Comparison of ENCODE assay signal across 15 mouse cellular contexts in genomic region chr6:116350643-116351042, GRCm38 (mm10). TPM values are rescaled to one million over a fixed set of nuclear protein-coding genes. Genes with fewer than 3 reads are reported as not detected.
DNase-seq lines count a peak whose midpoint lies in the region; ATAC-seq and TF ChIP-seq lines count a peak whose summit lies in the region.
"Had no signal": no experiment of that assay in that cellular context is flagged by ENCODE, and none has a peak within 500 bp of the region (broad histone marks: within the 10 kb centered on the region; RNA-seq: fewer than 3 reads in every experiment).

No protein-coding gene starts in this region.

- no peaks in the 10 kb centered on the region for H3K36me3 ChIP-seq in heart, embryonic 13.5 days
- H3K36me3 ChIP-seq in liver, embryonic 14.5 days (replicated peaks; ENCODE audit: control insufficient read depth, insufficient read depth, low read depth), result peaks cover 5% of the 10 kb centered on the region; the same call in 1 of the 2 replicates
- no peaks in the 10 kb centered on the region for H3K36me3 ChIP-seq in hindbrain, embryonic 13.5 days
- H3K36me3 ChIP-seq: embryonic facial prominence, embryonic 15.5 days; hindbrain, embryonic 15.5 days; neural tube, embryonic 15.5 days had no signal

- TF ChIP-seq CTCF in liver, embryonic 14.5 days (IDR thresholded peaks at IDR 0.05; ENCODE audit: low read depth), result no peak

- peak overlapping the region; percentile 14; the same call in 1 of the 2 replicates for H3K4me2 ChIP-seq in heart, embryonic 13.5 days
- H3K4me2 ChIP-seq in liver, embryonic 14.5 days (ENCODE audit: low read depth), result peak overlapping the region; percentile 98
- H3K4me2 ChIP-seq in hindbrain, embryonic 13.5 days, result no peak overlapping the region
- H3K4me2 ChIP-seq: embryonic facial prominence, embryonic 15.5 days; hindbrain, embryonic 15.5 days; neural tube, embryonic 15.5 days had no signal

- TF ChIP-seq EP300 in liver, embryonic 14.5 days (IDR thresholded peaks at IDR 0.05; ENCODE audit: low read depth), result peak; percentile 73

- ATAC-seq in heart, embryonic 13.5 days (ENCODE audit: extremely low read depth, insufficient number of reproducible peaks, low FRiP score, low TSS enrichment), result no peak
- 0 out of 2 replicates have a peak, but pooled peaks have one; percentile 32 for ATAC-seq in common myeloid progenitor, adult 5-6 weeks (replicated peaks; ENCODE audit: low read depth, poor library complexity, severe bottlenecking)
- ATAC-seq in liver, embryonic 14.5 days (ENCODE audit: insufficient read depth), result peak; percentile 87
- ATAC-seq in hindbrain, embryonic 13.5 days (ENCODE audit: low FRiP score), result no peak
- ATAC-seq: forebrain, embryonic 14.5 days had no signal

- no peaks in the 10 kb centered on the region for H3K9me3 ChIP-seq in heart, embryonic 13.5 days
- no peaks in the 10 kb centered on the region for H3K9me3 ChIP-seq in liver, embryonic 14.5 days (ENCODE audit: control insufficient read depth, low read length)
- no peaks in the 10 kb centered on the region for H3K9me3 ChIP-seq in hindbrain, embryonic 13.5 days
- H3K9me3 ChIP-seq: embryonic facial prominence, embryonic 15.5 days; hindbrain, embryonic 15.5 days; neural tube, embryonic 15.5 days had no signal

- no peak overlapping the region for H3K9ac ChIP-seq in heart, embryonic 13.5 days
- H3K9ac ChIP-seq in liver, embryonic 14.5 days (replicated peaks), result peak overlapping the region; percentile 87
- H3K9ac ChIP-seq in hindbrain, embryonic 13.5 days, result no peak overlapping the region
- H3K9ac ChIP-seq: embryonic facial prominence, embryonic 15.5 days; hindbrain, embryonic 15.5 days; neural tube, embryonic 15.5 days had no signal

- peaks cover 18% of the 10 kb centered on the region for H3K4me1 ChIP-seq in heart, embryonic 13.5 days
- peaks cover 36 to 42% of the 10 kb centered on the region in 2 experiments for H3K4me1 ChIP-seq in liver, embryonic 14.5 days (replicated peaks; ENCODE audit: control insufficient read depth in 2 of 2, insufficient read depth in 2 of 2, low read length in 1 of 2)
- H3K4me1 ChIP-seq in hindbrain, embryonic 13.5 days (replicated peaks), result no peaks in the 10 kb centered on the region
- H3K4me1 ChIP-seq: embryonic facial prominence, embryonic 15.5 days; hindbrain, embryonic 15.5 days; neural tube, embryonic 15.5 days had no signal

- no peak overlapping the region for H3K27ac ChIP-seq in heart, embryonic 13.5 days (replicated peaks)
- H3K27ac ChIP-seq in liver, embryonic 14.5 days, result peak overlapping the region; percentile 99
- no peak overlapping the region for H3K27ac ChIP-seq in hindbrain, embryonic 13.5 days
- H3K27ac ChIP-seq: embryonic facial prominence, embryonic 15.5 days; hindbrain, embryonic 15.5 days; neural tube, embryonic 15.5 days had no signal

- WGBS in heart, embryonic 13.5 days, result 61% methylated on average over 6 of the region's 6 CpGs
- 17% methylated on average over 6 of the region's 6 CpGs for WGBS in liver, embryonic 14.5 days (ENCODE audit: insufficient replicate concordance)
- 90% methylated on average over 6 of the region's 6 CpGs for WGBS in hindbrain, embryonic 13.5 days

- H3K4me3 ChIP-seq in heart, embryonic 13.5 days, result no peak overlapping the region
- peak overlapping the region; percentile 75 to 80 for H3K4me3 ChIP-seq in liver, embryonic 14.5 days (ENCODE audit: insufficient read depth in 1 of 2, low read depth in 2 of 2, low read length in 2 of 2)
- H3K4me3 ChIP-seq in hindbrain, embryonic 13.5 days, result no peak overlapping the region
- H3K4me3 ChIP-seq: embryonic facial prominence, embryonic 15.5 days; hindbrain, embryonic 15.5 days; neural tube, embryonic 15.5 days had no signal

- H3K27me3 ChIP-seq in heart, embryonic 13.5 days (replicated peaks), result no peaks in the 10 kb centered on the region
- no peaks in the 10 kb centered on the region for H3K27me3 ChIP-seq in liver, embryonic 14.5 days (ENCODE audit: control insufficient read depth, insufficient read depth, low read length)
- no peaks in the 10 kb centered on the region for H3K27me3 ChIP-seq in hindbrain, embryonic 13.5 days
- H3K27me3 ChIP-seq: embryonic facial prominence, embryonic 15.5 days; hindbrain, embryonic 15.5 days; neural tube, embryonic 15.5 days had no signal

- no peak for DNase-seq in heart, adult 18-20 months
- DNase-seq in liver, embryonic 14.5 days (ENCODE audit: low read depth in 3 of 3, low spot score in 3 of 3), result peak; percentile 69 to 74 (median 71)
- peak; percentile 30 to 65 for DNase-seq in spleen, postnatal 36 days (ENCODE audit: low spot score in 2 of 2)
- no peak for DNase-seq in adrenal gland, postnatal 4 days (ENCODE audit: low spot score in 2 of 2)
- DNase-seq in neural tube, embryonic 10.5 days (ENCODE audit: extremely low spot score, low spot score), result no peak
- DNase-seq: cerebellum, adult 2 months; kidney, adult 8-10 months; thymus, postnatal 36 days had no signal

RNA-seq across cellular contexts. Expression of gene March8, which starts 12.8 kb away (rescaled TPM):
- 22.6 and 25.0 TPM in 2 replicates for polyA plus RNA-seq in heart, embryonic 13.5 days (2015; fragmentation: Nextera tagmentation; extraction: Ambion mirVana)
- total RNA-seq in heart, adult 18-20 months (2021), result 10 to 100 TPM; 43.5 to 44.2 TPM
- total RNA-seq in common myeloid progenitor, adult 5-6 weeks (2017), result 20.6 and 24.8 TPM in 2 replicates
- 82.4 and 96.1 TPM in 2 replicates for polyA plus RNA-seq in liver, embryonic 14.5 days (2012; rRNA removed)
- 80.1 and 89.8 TPM in 2 replicates for polyA plus RNA-seq in liver, embryonic 14.5 days (2014; fragmentation: Nextera tagmentation; extraction: Ambion mirVana)
- total RNA-seq in adrenal gland, postnatal 4 days (2021), result 10 to 100 TPM; 80.1 to 98.6 TPM
- 62.9 and 70.6 TPM in 2 replicates for polyA plus RNA-seq in hindbrain, embryonic 13.5 days (2015; fragmentation: Nextera tagmentation; extraction: Ambion mirVana)

Comparison
In these comparisons a context has a peak if more than half of its experiments do, and no peak if none do; other contexts are left out.
1. ATAC-seq: peak in common myeloid progenitor, adult 5-6 weeks (single experiment) and liver, embryonic 14.5 days (single experiment); none in heart, embryonic 13.5 days (single experiment) and hindbrain, embryonic 13.5 days (single experiment).
2. H3K4me3 ChIP-seq: peak in liver, embryonic 14.5 days (2 of 2); none in heart, embryonic 13.5 days (single experiment) and hindbrain, embryonic 13.5 days (single experiment).
3. DNase-seq: peak in liver, embryonic 14.5 days (3 of 3) and spleen, postnatal 36 days (2 of 2); none in heart, adult 18-20 months (0 of 2), adrenal gland, postnatal 4 days (0 of 2) and neural tube, embryonic 10.5 days (single experiment).